29 mouse cellular contexts compared by ENCODE assay signal in genomic region chr5:34407366-34407918, GRCm38 (mm10). TPM values are rescaled to one million over a fixed set of nuclear protein-coding genes. Genes with fewer than 3 reads are reported as not detected.
DNase-seq lines count a peak whose midpoint lies in the region; ATAC-seq lines count a peak whose summit lies in the region.
"Had no signal": no experiment of that assay in that cellular context is flagged by ENCODE, and none has a peak within 500 bp of the region (broad histone marks: within the 10 kb centered on the region; RNA-seq: fewer than 3 reads in every experiment).

No protein-coding gene starts in this region.

- H3K27ac ChIP-seq in midbrain, embryonic 15.5 days: peak overlapping the region; percentile 13; the same call in 1 of the 2 replicates
- no peak overlapping the region for H3K27ac ChIP-seq in midbrain, embryonic 16.5 days (ENCODE audit: low read length)
- no peak overlapping the region for H3K27ac ChIP-seq in liver, embryonic 11.5 days (ENCODE audit: low read depth, low read length)
- H3K27ac ChIP-seq: embryonic facial prominence, embryonic 13.5 days; forebrain, embryonic 10.5 days; layer of hippocampus, adult 2 months; limb, embryonic 13.5 days; liver, embryonic 12.5 days; midbrain, embryonic 13.5 days; neural tube, embryonic 13.5 days; stomach, postnatal 0 days had no signal

- ATAC-seq in midbrain, embryonic 15.5 days (replicated peaks): no peak
- ATAC-seq in midbrain, embryonic 16.5 days: no peak
- no peak for ATAC-seq in cerebellum, adult (ENCODE audit: insufficient number of reproducible peaks, low FRiP score, low TSS enrichment)
- no peak for ATAC-seq in liver, embryonic 11.5 days (replicated peaks; ENCODE audit: low FRiP score)
- ATAC-seq in monocyte, adult 5-6 weeks (replicated peaks; ENCODE audit: insufficient number of reproducible peaks, low FRiP score, low TSS enrichment, poor library complexity, severe bottlenecking): no peak
- ATAC-seq: forebrain, postnatal 0 days; liver, embryonic 12.5 days; liver, postnatal 0 days; midbrain, embryonic 13.5 days had no signal

- WGBS in midbrain, embryonic 15.5 days: 93% methylated on average over 6 of the region's 6 CpGs
- 87% methylated on average over 6 of the region's 6 CpGs for WGBS in midbrain, embryonic 16.5 days
- WGBS in liver, embryonic 11.5 days: 89% methylated on average over 6 of the region's 6 CpGs

- no peak overlapping the region for H3K4me3 ChIP-seq in midbrain, embryonic 15.5 days
- H3K4me3 ChIP-seq in midbrain, embryonic 16.5 days (ENCODE audit: low read depth, low read length): no peak overlapping the region
- no peak overlapping the region for H3K4me3 ChIP-seq in liver, embryonic 11.5 days (ENCODE audit: low read depth, low read length)
- H3K4me3 ChIP-seq: embryonic facial prominence, embryonic 13.5 days; forebrain, embryonic 10.5 days; layer of hippocampus, adult 2 months; limb, embryonic 13.5 days; liver, embryonic 12.5 days; megakaryocyte, embryonic 14.5 days; midbrain, embryonic 13.5 days; myocyte; neural tube, embryonic 13.5 days had no signal

- no peaks in the 10 kb centered on the region for H3K9me3 ChIP-seq in midbrain, embryonic 15.5 days
- no peaks in the 10 kb centered on the region for H3K9me3 ChIP-seq in midbrain, embryonic 16.5 days (replicated peaks; ENCODE audit: control insufficient read depth, low read length, poor library complexity, severe bottlenecking)
- no peaks in the 10 kb centered on the region for H3K9me3 ChIP-seq in liver, embryonic 11.5 days (ENCODE audit: control insufficient read depth, low read length)
- H3K9me3 ChIP-seq: embryonic facial prominence, embryonic 13.5 days; forebrain, embryonic 10.5 days; limb, embryonic 13.5 days; liver, embryonic 12.5 days; megakaryocyte, embryonic 14.5 days; midbrain, embryonic 13.5 days; neural tube, embryonic 13.5 days had no signal

- H3K4me2 ChIP-seq in midbrain, embryonic 15.5 days: no peak overlapping the region
- no peak overlapping the region for H3K4me2 ChIP-seq in midbrain, embryonic 16.5 days (ENCODE audit: low read length)
- H3K4me2 ChIP-seq in liver, embryonic 11.5 days: no peak overlapping the region
- H3K4me2 ChIP-seq: embryonic facial prominence, embryonic 13.5 days; limb, embryonic 13.5 days; liver, embryonic 12.5 days; midbrain, embryonic 13.5 days; neural tube, embryonic 13.5 days had no signal

- peaks cover 11% of the 10 kb centered on the region for H3K4me1 ChIP-seq in midbrain, embryonic 15.5 days
- peaks cover 9% of the 10 kb centered on the region; the same call in 1 of the 2 replicates for H3K4me1 ChIP-seq in midbrain, embryonic 16.5 days (ENCODE audit: control insufficient read depth, insufficient read depth, low read length)
- H3K4me1 ChIP-seq in liver, embryonic 11.5 days (replicated peaks; ENCODE audit: control insufficient read depth, insufficient read depth, low read length): peaks cover 8% of the 10 kb centered on the region

- DNase-seq in induced T-regulatory cell, adult 2 months (ENCODE audit: low read depth): peak; percentile 16
- DNase-seq in thymus, postnatal 0 days (ENCODE audit: low spot score): peak; percentile 70
- DNase-seq in liver, embryonic 11.5 days (ENCODE audit: low spot score): no peak
- DNase-seq: adrenal gland, postnatal 25 days; B cell, adult 2 months; cerebellum, adult 18-20 months; cerebellum, postnatal 10 days; forebrain, postnatal 0 days; heart, postnatal 14 days; kidney, adult 2 months; kidney, postnatal 36 days; liver, postnatal 0 days; lung, postnatal 36 days; right cerebral cortex, postnatal 14 days; spleen, adult 18-20 months had no signal

- H3K36me3 ChIP-seq in midbrain, embryonic 15.5 days (replicated peaks): no peaks in the 10 kb centered on the region
- H3K36me3 ChIP-seq in midbrain, embryonic 16.5 days (ENCODE audit: control insufficient read depth, insufficient read depth, low read length): no peaks in the 10 kb centered on the region
- no peaks in the 10 kb centered on the region for H3K36me3 ChIP-seq in liver, embryonic 11.5 days (ENCODE audit: control insufficient read depth, insufficient read depth, low read length)
- H3K36me3 ChIP-seq: midbrain, embryonic 13.5 days had no signal

- no peaks in the 10 kb centered on the region for H3K27me3 ChIP-seq in midbrain, embryonic 15.5 days (replicated peaks)
- H3K27me3 ChIP-seq in midbrain, embryonic 16.5 days (ENCODE audit: control insufficient read depth, insufficient read depth, low read depth, low read length): no peaks in the 10 kb centered on the region
- no peaks in the 10 kb centered on the region for H3K27me3 ChIP-seq in liver, embryonic 11.5 days (replicated peaks; ENCODE audit: control insufficient read depth, insufficient read depth, low read length)
- H3K27me3 ChIP-seq: embryonic facial prominence, embryonic 13.5 days; limb, embryonic 13.5 days; liver, embryonic 12.5 days; megakaryocyte, embryonic 14.5 days; midbrain, embryonic 13.5 days; neural tube, embryonic 13.5 days had no signal

- no peak overlapping the region for H3K9ac ChIP-seq in midbrain, embryonic 15.5 days
- H3K9ac ChIP-seq in midbrain, embryonic 16.5 days (ENCODE audit: low read depth, low read length): no peak overlapping the region
- no peak overlapping the region for H3K9ac ChIP-seq in liver, embryonic 11.5 days (ENCODE audit: low read depth, low read length)
- H3K9ac ChIP-seq: embryonic facial prominence, embryonic 13.5 days; forebrain, postnatal 0 days; limb, embryonic 13.5 days; liver, embryonic 12.5 days; liver, postnatal 0 days; midbrain, embryonic 13.5 days; neural tube, embryonic 13.5 days had no signal

RNA-seq across cellular contexts. Expression of gene Fam193a, which starts 37.7 kb away (rescaled TPM):
- polyA plus RNA-seq in midbrain, embryonic 15.5 days (2015; fragmentation: Nextera tagmentation; extraction: Ambion mirVana): 17.6 and 19.4 TPM in 2 replicates
- 14.1 and 15.8 TPM in 2 replicates for polyA plus RNA-seq in midbrain, embryonic 16.5 days (2015; fragmentation: Nextera tagmentation; extraction: Ambion mirVana)
- polyA plus RNA-seq in thymus, postnatal 0 days (2015; fragmentation: Nextera tagmentation; extraction: Ambion mirVana): 7.0 and 10.3 TPM in 2 replicates
- polyA plus RNA-seq in liver, embryonic 11.5 days (2014; fragmentation: Nextera tagmentation; extraction: Ambion mirVana): 8.8 and 8.9 TPM in 2 replicates
- 28.6 to 65.7 TPM (median 40.7 TPM) in 3 replicates for total RNA-seq in monocyte, adult 5-6 weeks (2017)
